Mouse (Mus musculus): ENCODE measurements at regions not wholly inside any gene's neighbourhood (a gene's known extent, or its start where the extent isn't known, plus 50 kb on each side); places are given as distances from the start of the nearest gene placed in this dataset.

DNA sequence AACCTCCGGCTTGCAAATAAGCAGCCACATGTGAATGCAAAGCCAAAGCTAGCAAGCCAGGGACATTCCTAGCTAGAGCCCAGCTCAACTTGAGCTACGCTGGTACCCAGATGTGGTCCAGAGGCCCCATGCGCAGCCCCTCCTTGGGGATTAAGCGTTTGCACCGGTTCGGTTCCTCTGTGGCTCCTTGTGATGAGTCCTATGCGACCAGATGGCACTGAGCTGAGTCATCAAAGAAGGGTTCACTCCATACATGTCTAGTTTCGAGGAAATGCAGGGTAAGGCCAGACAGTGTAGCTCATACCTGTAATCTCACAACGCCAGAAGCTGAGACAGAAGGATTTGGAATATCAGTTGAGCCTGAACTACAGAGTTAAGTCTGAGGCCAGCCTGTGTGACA lies 119.4 kb downstream of the Kctd15 start:
- H3K9me3 ChIP-seq (ENCODE audit: control insufficient read depth, low read length) = 0 out of 2 replicates have a peak, but pooled peaks cover 1% of the 10 kb centered on the region
- no peaks in the 10 kb centered on the region for H3K36me3 ChIP-seq (ENCODE audit: control insufficient read depth, insufficient read depth, low read length)
- H3K4me3 ChIP-seq (ENCODE audit: low read length) = no peak overlapping the region
- no peak overlapping the region for H3K4me2 ChIP-seq (replicated peaks; ENCODE audit: low read depth, low read length)
- H3K9ac ChIP-seq (ENCODE audit: low read depth, low read length) = no peak overlapping the region
- H3K27me3 ChIP-seq (ENCODE audit: control insufficient read depth, insufficient read depth, low read length) = no peaks in the 10 kb centered on the region
- H3K4me1 ChIP-seq (ENCODE audit: control insufficient read depth, insufficient read depth, low read length) = no peaks in the 10 kb centered on the region
- H3K27ac ChIP-seq (ENCODE audit: low read depth, low read length) = no peak overlapping the region
- 81% methylated on average over 9 of the region's 9 CpGs for WGBS
- no peak for ATAC-seq (ENCODE audit: low FRiP score, low TSS enrichment)

DNA sequence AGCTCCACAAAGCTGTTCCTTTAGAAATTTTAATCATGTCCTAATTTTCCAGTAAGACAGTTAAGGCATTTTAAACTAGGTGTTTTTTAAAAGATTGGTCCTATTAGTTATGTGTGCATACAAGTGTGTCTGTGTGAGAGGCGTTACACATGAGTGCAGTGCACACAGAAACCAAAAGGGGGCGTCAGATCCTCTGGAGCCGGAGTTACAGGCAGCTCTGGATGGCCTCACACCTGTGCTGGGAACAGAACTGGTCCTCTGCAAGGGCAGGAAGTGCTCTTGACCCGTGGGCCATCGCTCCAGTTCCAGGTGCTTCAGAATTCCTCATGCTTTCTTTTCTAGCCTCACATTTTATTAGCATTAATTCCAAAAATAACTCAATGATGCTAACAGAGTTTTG lies 122.3 kb downstream of the Kctd15 start:
- Histone ChIP-seq H3K36me3 (ENCODE audit: control insufficient read depth, insufficient read depth, low read length) (no peaks in the 10 kb centered on the region), H3K9ac (ENCODE audit: low read depth, low read length) (no peak overlapping the region), H3K9me3 (ENCODE audit: control insufficient read depth, low read length) (no peaks in the 10 kb centered on the region), H3K4me2 (replicated peaks; ENCODE audit: low read depth, low read length) (no peak overlapping the region), H3K4me1 (ENCODE audit: control insufficient read depth, insufficient read depth, low read length) (no peaks in the 10 kb centered on the region), H3K4me3 (ENCODE audit: low read length) (no peak overlapping the region), H3K27me3 (ENCODE audit: control insufficient read depth, insufficient read depth, low read length) (no peaks in the 10 kb centered on the region), H3K27ac (ENCODE audit: low read depth, low read length) (no peak overlapping the region)
- ATAC-seq (ENCODE audit: low FRiP score, low TSS enrichment) = no peak
- 71% methylated on average over 5 of the region's 5 CpGs for WGBS

DNA sequence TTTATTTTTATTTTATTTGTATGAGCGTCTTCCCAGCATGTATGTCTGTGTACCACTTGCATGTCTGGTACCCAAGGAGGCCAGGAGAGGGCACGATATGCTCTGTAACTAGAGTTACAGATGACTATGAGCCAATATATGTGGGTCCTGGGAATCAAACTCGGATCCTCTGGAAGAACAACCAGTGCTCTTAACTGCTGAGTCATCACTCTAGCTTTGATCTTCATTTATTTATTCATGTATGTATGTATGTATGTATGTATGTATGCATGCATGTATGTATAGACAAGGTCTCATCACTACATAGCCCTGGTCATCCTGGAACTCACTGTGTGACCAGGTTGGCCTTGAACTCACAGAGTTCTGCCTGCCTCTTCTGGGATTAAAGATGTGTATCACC lies 124.9 kb downstream of the Kctd15 start:
- H3K27me3 ChIP-seq (ENCODE audit: control insufficient read depth, insufficient read depth, low read length) = no peaks in the 10 kb centered on the region
- no peak for ATAC-seq (ENCODE audit: low FRiP score, low TSS enrichment)
- WGBS = 89% methylated on average over 3 of the region's 3 CpGs
- no peak overlapping the region for H3K4me2 ChIP-seq (replicated peaks; ENCODE audit: low read depth, low read length)
- H3K27ac ChIP-seq (ENCODE audit: low read depth, low read length) = no peak overlapping the region
- H3K9ac ChIP-seq (ENCODE audit: low read depth, low read length) = no peak overlapping the region
- H3K36me3 ChIP-seq (ENCODE audit: control insufficient read depth, insufficient read depth, low read length) = no peaks in the 10 kb centered on the region
- H3K4me3 ChIP-seq (ENCODE audit: low read length) = no peak overlapping the region
- H3K9me3 ChIP-seq (ENCODE audit: control insufficient read depth, low read length) = no peaks in the 10 kb centered on the region
- no peaks in the 10 kb centered on the region for H3K4me1 ChIP-seq (ENCODE audit: control insufficient read depth, insufficient read depth, low read length)

DNA sequence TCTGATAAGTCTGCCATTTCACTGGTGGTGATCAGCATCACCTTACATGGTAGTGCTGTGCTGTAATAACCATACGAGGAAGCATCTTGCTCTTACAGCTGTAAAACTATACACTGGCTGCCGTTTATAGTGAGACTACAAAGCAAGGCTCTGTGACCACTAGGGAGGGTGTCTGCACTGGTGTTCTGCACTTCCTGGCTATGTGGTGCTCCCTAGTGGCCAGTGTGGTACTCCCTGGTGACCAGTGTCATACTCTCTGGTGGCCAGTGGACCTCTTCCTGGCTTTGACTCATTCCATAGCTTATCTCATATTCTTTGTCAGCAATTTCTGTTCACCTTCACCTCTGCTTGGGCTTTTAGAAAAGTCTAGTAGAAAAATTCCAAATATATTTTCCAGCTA lies 114.7 kb upstream of the Lsm14a start:
- Histone ChIP-seq H3K27ac (ENCODE audit: low read depth, low read length) (no peak overlapping the region), H3K4me3 (ENCODE audit: low read length) (no peak overlapping the region), H3K4me1 (ENCODE audit: control insufficient read depth, insufficient read depth, low read length) (no peaks in the 10 kb centered on the region), H3K4me2 (replicated peaks; ENCODE audit: low read depth, low read length) (no peak overlapping the region), H3K9me3 (ENCODE audit: control insufficient read depth, low read length) (no peaks in the 10 kb centered on the region), H3K9ac (ENCODE audit: low read depth, low read length) (no peak overlapping the region), H3K27me3 (ENCODE audit: control insufficient read depth, insufficient read depth, low read length) (no peaks in the 10 kb centered on the region), H3K36me3 (ENCODE audit: control insufficient read depth, insufficient read depth, low read length) (no peaks in the 10 kb centered on the region)
- ATAC-seq (ENCODE audit: low FRiP score, low TSS enrichment) = no peak
- WGBS = 56% methylated on average over 2 of the region's 2 CpGs

- ATAC-seq (ENCODE audit: low FRiP score, low TSS enrichment) = no peak
- Histone ChIP-seq H3K27ac (ENCODE audit: low read depth, low read length) (no peak overlapping the region), H3K4me3 (ENCODE audit: low read length) (no peak overlapping the region), H3K4me2 (replicated peaks; ENCODE audit: low read depth, low read length) (no peak overlapping the region), H3K9ac (ENCODE audit: low read depth, low read length) (no peak overlapping the region), H3K9me3 (ENCODE audit: control insufficient read depth, low read length) (no peaks in the 10 kb centered on the region), H3K27me3 (ENCODE audit: control insufficient read depth, insufficient read depth, low read length) (no peaks in the 10 kb centered on the region), H3K36me3 (ENCODE audit: control insufficient read depth, insufficient read depth, low read length) (no peaks in the 10 kb centered on the region), H3K4me1 (ENCODE audit: control insufficient read depth, insufficient read depth, low read length) (no peaks in the 10 kb centered on the region)
- WGBS = 60% methylated on average over 4 of the region's 4 CpGs
Observed at GRCm38 (mm10) chr7:34506816-34507215, 113.7 kb upstream of the Lsm14a start.

- no peak for ATAC-seq (ENCODE audit: low FRiP score, low TSS enrichment)
- no peaks in the 10 kb centered on the region for H3K36me3 ChIP-seq (ENCODE audit: control insufficient read depth, insufficient read depth, low read length)
- no peaks in the 10 kb centered on the region for H3K4me1 ChIP-seq (ENCODE audit: control insufficient read depth, insufficient read depth, low read length)
- H3K27me3 ChIP-seq (ENCODE audit: control insufficient read depth, insufficient read depth, low read length) = no peaks in the 10 kb centered on the region
- no peak overlapping the region for H3K4me3 ChIP-seq (ENCODE audit: low read length)
- H3K27ac ChIP-seq (ENCODE audit: low read depth, low read length) = no peak overlapping the region
- H3K9ac ChIP-seq (ENCODE audit: low read depth, low read length) = no peak overlapping the region
- H3K4me2 ChIP-seq (replicated peaks; ENCODE audit: low read depth, low read length) = no peak overlapping the region
- 73% methylated on average over 10 of the region's 10 CpGs for WGBS
- 0 out of 2 replicates have a peak, but pooled peaks cover 7% of the 10 kb centered on the region for H3K9me3 ChIP-seq (ENCODE audit: control insufficient read depth, low read length)
Observed at GRCm38 (mm10) chr7:34493892-34494291, 100.8 kb upstream of the Lsm14a start.

DNA sequence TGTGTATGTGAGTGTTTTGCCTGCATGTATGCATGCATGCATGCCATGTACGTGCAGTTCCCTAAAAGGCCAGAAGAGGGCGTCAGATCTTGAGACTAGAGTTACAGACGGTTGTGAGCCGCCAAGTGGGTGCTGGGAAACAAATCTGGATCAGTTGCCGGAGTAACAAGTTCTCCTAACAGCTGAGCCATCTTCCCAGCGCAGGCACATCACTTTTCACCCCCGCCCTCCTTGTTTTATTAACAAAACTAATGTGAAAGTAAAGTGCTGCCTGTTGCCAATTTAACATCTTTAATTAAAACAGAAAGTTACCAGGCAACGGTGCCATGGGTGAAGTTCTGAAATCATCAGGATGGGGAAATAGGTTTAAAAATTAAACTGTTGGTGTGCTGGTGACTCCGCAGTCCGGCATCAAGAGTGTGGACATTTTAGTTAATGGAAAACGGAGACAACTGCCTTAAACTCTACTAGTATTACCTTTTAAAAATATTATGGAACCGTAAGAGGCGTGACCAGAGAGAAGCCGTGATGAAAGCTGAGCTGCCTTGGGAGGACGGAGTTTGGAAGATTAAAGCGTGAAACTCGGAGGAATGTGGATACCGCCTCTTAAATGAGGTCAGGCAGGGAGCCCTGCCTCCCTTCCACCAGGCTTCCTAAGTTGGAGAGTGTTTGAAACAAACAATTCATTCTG lies 91.9 kb upstream of the Lsm14a start:
- WGBS = 51% methylated on average over 18 of the region's 18 CpGs
- Histone ChIP-seq H3K4me2 (replicated peaks; ENCODE audit: low read depth, low read length) (no peak overlapping the region), H3K4me3 (ENCODE audit: low read length) (no peak overlapping the region), H3K9me3 (ENCODE audit: control insufficient read depth, low read length) (no peaks in the 10 kb centered on the region), H3K4me1 (ENCODE audit: control insufficient read depth, insufficient read depth, low read length) (no peaks in the 10 kb centered on the region), H3K27me3 (ENCODE audit: control insufficient read depth, insufficient read depth, low read length) (no peaks in the 10 kb centered on the region), H3K36me3 (ENCODE audit: control insufficient read depth, insufficient read depth, low read length) (no peaks in the 10 kb centered on the region), H3K9ac (ENCODE audit: low read depth, low read length) (no peak overlapping the region), H3K27ac (ENCODE audit: low read depth, low read length) (peak overlapping the region; percentile 51)
- peak; percentile 64; the same call in 1 of the 2 replicates for ATAC-seq (ENCODE audit: low FRiP score, low TSS enrichment)

DNA sequence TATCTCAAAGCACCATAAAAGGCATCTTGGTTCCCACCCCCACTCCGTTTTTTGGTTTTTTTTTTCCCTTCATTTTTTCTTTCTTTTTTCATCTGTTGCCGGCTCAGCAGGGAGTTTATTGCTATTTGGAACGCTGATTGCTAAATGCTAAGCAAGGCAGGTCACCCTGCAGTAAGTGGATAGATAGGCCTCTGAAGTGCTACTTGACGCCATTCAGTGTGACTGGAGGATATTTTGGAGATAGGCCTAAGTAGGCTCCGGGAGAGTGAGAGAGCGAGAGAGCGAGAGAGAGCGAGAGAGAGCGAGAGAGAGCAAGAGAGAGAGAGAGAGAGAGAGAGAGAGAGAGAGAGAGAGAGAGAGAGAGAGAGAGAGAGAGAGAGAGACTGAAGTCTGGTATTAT lies 90.3 kb upstream of the Lsm14a start:
- Histone ChIP-seq H3K4me2 (replicated peaks; ENCODE audit: low read depth, low read length) (no peak overlapping the region), H3K9me3 (ENCODE audit: control insufficient read depth, low read length) (no peaks in the 10 kb centered on the region), H3K36me3 (ENCODE audit: control insufficient read depth, insufficient read depth, low read length) (no peaks in the 10 kb centered on the region), H3K9ac (ENCODE audit: low read depth, low read length) (no peak overlapping the region), H3K4me3 (ENCODE audit: low read length) (no peak overlapping the region), H3K4me1 (ENCODE audit: control insufficient read depth, insufficient read depth, low read length) (no peaks in the 10 kb centered on the region), H3K27ac (ENCODE audit: low read depth, low read length) (no peak overlapping the region), H3K27me3 (ENCODE audit: control insufficient read depth, insufficient read depth, low read length) (no peaks in the 10 kb centered on the region)
- ATAC-seq (ENCODE audit: low FRiP score, low TSS enrichment) = no peak
- WGBS = 72% methylated on average over 7 of the region's 9 CpGs

GRCm38 (mm10) chr7:34480771-34481170 lies 87.7 kb upstream of the Lsm14a start:
- Histone ChIP-seq H3K36me3 (ENCODE audit: control insufficient read depth, insufficient read depth, low read length) (no peaks in the 10 kb centered on the region), H3K9me3 (ENCODE audit: control insufficient read depth, low read length) (no peaks in the 10 kb centered on the region), H3K4me2 (replicated peaks; ENCODE audit: low read depth, low read length) (no peak overlapping the region), H3K27me3 (ENCODE audit: control insufficient read depth, insufficient read depth, low read length) (no peaks in the 10 kb centered on the region), H3K27ac (ENCODE audit: low read depth, low read length) (no peak overlapping the region), H3K9ac (ENCODE audit: low read depth, low read length) (no peak overlapping the region), H3K4me1 (ENCODE audit: control insufficient read depth, insufficient read depth, low read length) (no peaks in the 10 kb centered on the region), H3K4me3 (ENCODE audit: low read length) (no peak overlapping the region)
- 74% methylated on average over 5 of the region's 5 CpGs for WGBS
- ATAC-seq (ENCODE audit: low FRiP score, low TSS enrichment) = no peak

Data from kidney, embryonic 14.5 days (tissue).